Mouse (Mus musculus) olfactory bulb, adult 2 months (tissue): ENCODE data around the gene Med22.

Source experiments
- CTCF ChIP-seq: fragments of 200-500 bp; IDR thresholded peaks from 2 replicates; pipeline ENCODE4 v1.5.1; 2012; ENCODE audit warnings: low read depth, mild to moderate bottlenecking, low read length, moderate library complexity; ENCODE audit not compliant: insufficient read depth
- POLR2A ChIP-seq: fragments of 200-500 bp; IDR thresholded peaks from 2 replicates; pipeline ENCODE4 v1.6.1; 2012; ENCODE audit warnings: mild to moderate bottlenecking, low read depth, low read length, moderate library complexity; ENCODE audit not compliant: insufficient read depth

- no peak for TF ChIP-seq CTCF
- TF ChIP-seq POLR2A, result no peak
Observed at GRCm38 (mm10) chr2:26932473-26933303, 22.2 kb upstream of the Med22 start.
